Mouse (Mus musculus) limb, embryonic 15.5 days (tissue): ENCODE measurements around the gene Serinc3. TPM values are rescaled to one million over a fixed set of nuclear protein-coding genes. Genes with fewer than 3 reads are reported as not detected.

Experiments
- ATAC-seq: fragments of 200-750 bp; cut with Nextera tagmentation; 2 replicates; pipeline ENCODE4 v1.8.0; 2017; ENCODE audit warnings: low read depth, moderate TSS enrichment; ENCODE audit not compliant: insufficient number of reproducible peaks, low FRiP score, low TSS enrichment
- H3K27ac ChIP-seq: fragments of 300-500 bp; sonication (generic); 2 replicates; pipeline ENCODE4 v1.5.1; 2015; ENCODE audit warnings: moderate library complexity, mild to moderate bottlenecking, inconsistent platforms
- H3K27me3 ChIP-seq: fragments of 300-500 bp; sonication (generic); 2 replicates; pipeline ENCODE4 v1.6.1; 2015; ENCODE audit warnings: inconsistent platforms
- H3K36me3 ChIP-seq: fragments of 300-500 bp; sonication (generic); 2 replicates; pipeline ENCODE4 v1.6.1; 2015; ENCODE audit warnings: inconsistent platforms
- H3K4me1 ChIP-seq: fragments of 300-500 bp; sonication (generic); 2 replicates; pipeline ENCODE4 v1.6.1; 2015; ENCODE audit warnings: inconsistent platforms
- H3K4me2 ChIP-seq: fragments of 300-500 bp; sonication (generic); 2 replicates; pipeline ENCODE4 v1.6.1; 2015; ENCODE audit warnings: mild to moderate bottlenecking, inconsistent platforms
- H3K4me3 ChIP-seq: fragments of 300-500 bp; sonication (generic); 2 replicates; pipeline ENCODE4 v1.5.1; 2015; ENCODE audit warnings: mild to moderate bottlenecking, inconsistent platforms
- H3K9ac ChIP-seq: fragments of 300-500 bp; sonication (generic); 2 replicates; pipeline ENCODE4 v1.6.1; 2015; ENCODE audit warnings: inconsistent platforms
- H3K9me3 ChIP-seq: fragments of 300-500 bp; sonication (generic); 2 replicates; pipeline ENCODE4 v1.6.1; 2016; ENCODE audit warnings: inconsistent platforms
- WGBS: fragments of 180-500 bp; shearing (Covaris S2); methylation state at CpG from one replicate; pipeline ENCODE4 v1.1.7; 2015; 5-methylcytosine and 5-hydroxymethylcytosine counted together
- polyA plus RNA-seq: library from polyadenylated mRNA; unstranded; fragments of >200 nt; fragmentation: Nextera tagmentation; extraction: Ambion mirVana; gene quantifications from 2 replicates; pipeline ENCODE4 v1.2.1, GENCODE M21; 2015

The Serinc3 gene
- polyA plus RNA-seq, 1 experiment from 2014 or later: 40.3 TPM

DNA sequence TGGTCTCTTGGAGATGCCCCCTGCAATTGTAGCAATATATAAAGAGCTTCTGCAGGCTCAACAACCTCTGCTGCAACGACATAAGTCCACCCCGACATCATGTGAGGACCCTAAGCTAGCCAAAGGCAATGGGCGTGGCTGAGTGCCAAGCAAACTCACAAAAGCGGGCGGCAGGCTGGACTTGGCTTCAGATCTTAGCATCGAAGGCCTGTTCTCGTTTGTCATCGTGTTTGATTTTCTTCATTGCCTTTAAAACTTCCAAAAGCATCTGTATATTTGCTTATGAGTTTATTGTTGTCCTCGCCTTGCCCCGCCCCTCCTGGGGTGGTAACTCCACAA lies 60.9 kb downstream of the Serinc3 start:
- H3K4me1 ChIP-seq: no peaks in the 10 kb centered on the region; the same call in 1 of the 2 replicates
- H3K4me2 ChIP-seq: no peak overlapping the region
- H3K27ac ChIP-seq: no peak overlapping the region
- WGBS: 82% methylated on average over 10 of the region's 10 CpGs
- no peak for ATAC-seq
- H3K9ac ChIP-seq: no peak overlapping the region
- no peaks in the 10 kb centered on the region for H3K27me3 ChIP-seq
- H3K36me3 ChIP-seq: no peaks in the 10 kb centered on the region
- H3K4me3 ChIP-seq: no peak overlapping the region
- no peaks in the 10 kb centered on the region for H3K9me3 ChIP-seq

DNA sequence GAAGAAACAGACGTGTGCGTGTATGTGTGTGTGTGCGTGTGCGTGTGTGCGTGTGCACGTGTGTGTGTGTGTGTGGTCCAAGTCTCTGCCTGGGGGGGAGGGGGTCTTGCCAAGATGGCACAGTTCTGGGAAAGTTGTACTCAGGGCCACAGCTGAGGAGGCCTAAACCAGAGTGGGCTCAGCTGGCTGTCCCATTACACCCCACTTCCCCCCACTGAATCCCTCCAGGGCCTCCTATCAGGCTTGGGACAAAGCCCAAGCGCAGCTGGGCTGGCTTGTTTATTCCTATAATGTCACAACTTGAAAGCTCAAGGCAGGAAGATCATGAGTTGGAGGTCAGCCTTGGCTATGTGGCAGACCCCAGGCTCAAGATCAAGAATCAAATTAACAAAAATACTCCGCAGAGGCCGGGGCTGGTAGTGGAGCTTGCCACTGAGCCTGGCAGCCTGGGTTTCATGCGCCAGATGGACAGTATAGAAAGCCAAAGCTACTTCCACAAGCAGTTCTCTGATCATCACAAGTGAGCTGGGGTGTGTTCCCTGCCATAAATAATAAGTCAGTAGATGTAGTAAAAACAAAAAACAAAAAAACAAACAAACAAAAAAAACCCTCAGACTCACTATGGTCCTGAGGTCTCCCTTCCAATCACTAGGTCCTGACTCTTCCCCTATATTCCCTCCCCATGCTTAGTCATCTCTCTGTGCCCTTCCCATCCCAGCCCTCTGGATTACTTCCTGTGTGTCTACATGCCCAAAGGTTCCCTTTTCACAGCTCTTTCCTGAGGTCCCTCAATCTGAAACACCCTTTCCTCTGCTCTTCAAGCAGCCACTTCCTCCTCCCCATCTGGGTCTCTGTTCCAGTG lies 61.5 kb downstream of the Serinc3 start:
- Histone ChIP-seq H3K9ac (no peak overlapping the region), H3K4me1 (no peaks in the 10 kb centered on the region; the same call in 1 of the 2 replicates), H3K9me3 (no peaks in the 10 kb centered on the region), H3K4me2 (no peak overlapping the region), H3K36me3 (no peaks in the 10 kb centered on the region), H3K4me3 (no peak overlapping the region), H3K27me3 (no peaks in the 10 kb centered on the region), H3K27ac (no peak overlapping the region)
- ATAC-seq: no peak
- 88% methylated on average over 10 of the region's 10 CpGs for WGBS

DNA sequence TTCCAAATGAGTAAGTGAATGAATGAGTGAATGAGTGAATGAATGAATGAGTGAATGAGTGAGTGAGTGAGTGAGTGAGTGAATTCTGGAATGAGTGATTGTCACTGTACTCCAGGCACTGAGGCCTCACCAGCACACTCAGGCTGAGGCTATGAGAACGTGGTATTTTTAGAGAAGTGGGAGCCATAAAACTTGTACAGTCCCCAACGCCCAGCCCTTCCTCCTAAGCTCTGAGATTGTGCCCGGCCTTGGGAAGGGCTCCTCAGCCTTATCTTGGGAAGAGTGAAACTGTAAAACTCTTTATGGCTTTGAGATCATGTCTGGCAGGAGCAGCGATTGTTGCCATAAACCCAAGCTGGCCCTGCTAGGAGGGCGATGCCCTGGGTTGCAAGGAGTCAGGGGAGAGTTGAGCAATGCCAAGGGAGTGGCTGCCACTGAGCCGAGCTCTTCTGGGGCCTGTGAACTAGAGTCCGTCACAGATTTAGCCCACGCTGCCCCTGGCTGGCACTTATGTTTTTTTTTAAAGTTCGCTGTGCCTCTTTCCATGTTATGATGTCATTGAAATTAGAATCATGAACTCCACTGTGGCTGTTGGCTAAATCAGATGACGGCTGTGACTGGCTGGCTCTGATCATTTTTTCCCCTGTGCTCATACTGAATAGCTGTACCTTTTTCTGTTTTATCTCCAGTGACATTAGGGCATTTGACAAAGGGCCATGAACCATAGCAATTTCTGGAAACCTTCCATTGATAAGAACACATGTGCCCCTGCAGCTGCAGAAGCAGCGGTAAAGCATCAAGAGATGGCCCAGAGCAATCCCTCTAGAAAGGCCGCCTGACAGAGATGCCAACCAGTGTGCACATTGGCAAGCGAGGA lies 64.6 kb downstream of the Serinc3 start:
- H3K9me3 ChIP-seq: no peaks in the 10 kb centered on the region
- 0 out of 2 replicates have a peak, but pooled peaks cover 1% of the 10 kb centered on the region for H3K27me3 ChIP-seq
- H3K27ac ChIP-seq: 0 out of 2 replicates have a peak overlapping the region, but pooled peaks have one; percentile 30
- no peak overlapping the region for H3K9ac ChIP-seq
- H3K36me3 ChIP-seq: no peaks in the 10 kb centered on the region
- no peak overlapping the region for H3K4me3 ChIP-seq
- no peaks in the 10 kb centered on the region; the same call in 1 of the 2 replicates for H3K4me1 ChIP-seq
- WGBS: 62% methylated on average over 13 of the region's 13 CpGs
- ATAC-seq: 0 out of 2 replicates have a peak, but pooled peaks have one; percentile 72
- H3K4me2 ChIP-seq: no peak overlapping the region

DNA sequence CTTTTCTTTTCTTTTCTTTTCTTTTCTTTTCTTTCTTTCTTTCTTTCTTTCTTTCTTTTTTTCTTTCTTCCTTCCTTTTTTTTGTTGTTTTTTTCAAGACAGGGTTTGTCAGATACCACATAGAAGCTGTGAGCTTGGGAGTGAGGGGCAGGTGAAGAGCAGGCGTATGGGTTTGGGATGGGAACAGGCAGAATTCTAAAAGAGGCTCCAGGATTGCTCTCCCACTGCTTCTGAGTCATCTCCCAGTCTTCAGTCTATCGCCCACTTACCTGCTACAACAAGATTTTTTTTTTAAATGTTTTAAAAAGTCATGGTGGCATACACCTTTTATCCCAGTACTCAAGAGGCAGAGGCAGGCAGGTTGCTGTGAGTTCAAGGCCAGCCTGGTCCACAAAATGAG lies 66.9 kb downstream of the Serinc3 start:
- Histone ChIP-seq H3K9me3 (no peaks in the 10 kb centered on the region), H3K4me1 (no peaks in the 10 kb centered on the region; the same call in 1 of the 2 replicates), H3K36me3 (no peaks in the 10 kb centered on the region), H3K4me2 (no peak overlapping the region), H3K27ac (no peak overlapping the region), H3K4me3 (no peak overlapping the region), H3K9ac (no peak overlapping the region), H3K27me3 (0 out of 2 replicates have a peak, but pooled peaks cover 4% of the 10 kb centered on the region)
- WGBS: 83% methylated on average over 2 of the region's 2 CpGs
- ATAC-seq: no peak

DNA sequence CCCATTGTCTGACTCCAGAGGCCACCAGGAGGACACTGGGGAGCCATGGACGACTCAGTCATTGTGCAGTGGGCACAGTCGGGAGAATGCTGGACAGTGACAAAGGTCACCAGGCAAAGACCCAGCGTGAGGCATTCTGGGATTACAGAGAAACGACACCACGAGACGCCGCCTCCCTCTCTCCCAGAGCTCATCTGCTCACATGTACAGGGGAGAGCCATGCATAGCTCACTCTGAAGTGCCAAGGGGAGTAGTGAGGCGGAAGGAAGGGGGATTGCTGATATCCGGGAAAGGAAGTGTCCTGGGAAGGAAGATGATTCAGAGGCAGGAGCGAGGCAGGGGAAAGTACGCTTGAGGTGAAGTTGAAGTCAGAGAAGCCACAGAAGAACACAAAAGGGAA lies 69.7 kb downstream of the Serinc3 start:
- no peak overlapping the region for H3K4me3 ChIP-seq
- no peaks in the 10 kb centered on the region; the same call in 1 of the 2 replicates for H3K4me1 ChIP-seq
- H3K4me2 ChIP-seq: no peak overlapping the region
- WGBS: 59% methylated on average over 11 of the region's 11 CpGs
- H3K9me3 ChIP-seq: no peaks in the 10 kb centered on the region
- H3K9ac ChIP-seq: no peak overlapping the region
- H3K27me3 ChIP-seq: 0 out of 2 replicates have a peak, but pooled peaks cover 4% of the 10 kb centered on the region
- no peaks in the 10 kb centered on the region for H3K36me3 ChIP-seq
- H3K27ac ChIP-seq: no peak overlapping the region
- ATAC-seq: no peak

DNA sequence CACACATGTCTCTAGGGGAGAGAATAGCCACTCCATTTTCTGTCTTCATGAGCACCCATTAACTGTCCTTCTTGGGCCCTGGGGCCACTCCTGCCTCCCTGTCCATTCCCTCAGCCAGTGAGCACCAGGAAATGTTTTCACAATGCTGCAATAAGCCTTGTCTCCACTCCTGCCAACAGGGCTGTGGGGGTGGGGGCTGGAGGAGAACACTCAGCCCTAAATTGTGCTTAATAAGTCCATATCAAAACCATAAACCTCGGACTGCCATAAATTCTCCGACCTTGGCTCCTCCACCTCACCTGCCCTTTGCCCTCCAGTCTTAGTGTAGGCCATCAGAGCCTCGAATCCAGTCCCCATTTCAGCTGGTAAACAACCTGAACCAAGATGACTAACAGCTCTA lies 70.6 kb downstream of the Serinc3 start:
- Histone ChIP-seq H3K9ac (no peak overlapping the region), H3K27ac (no peak overlapping the region), H3K4me1 (no peaks in the 10 kb centered on the region), H3K4me2 (no peak overlapping the region), H3K36me3 (no peaks in the 10 kb centered on the region), H3K9me3 (no peaks in the 10 kb centered on the region), H3K4me3 (no peak overlapping the region), H3K27me3 (0 out of 2 replicates have a peak, but pooled peaks cover 4% of the 10 kb centered on the region)
- no peak for ATAC-seq
- WGBS: 73% methylated on average over 3 of the region's 3 CpGs

Other genes starting within 250 kb of the Serinc3 start
- 2.9 and 4.5 TPM in 2 replicates for gene Jph2, start 247.1 kb downstream of the Serinc3 start, polyA plus RNA-seq
- gene Oser1, start 220.4 kb downstream of the Serinc3 start, polyA plus RNA-seq: 93.6 and 94.0 TPM in 2 replicates
- gene Gdap1l1, start 206.7 kb downstream of the Serinc3 start, polyA plus RNA-seq: 0.20 and 0.22 TPM in 2 replicates
- gene Fitm2, start 172.5 kb downstream of the Serinc3 start, polyA plus RNA-seq: 12.5 and 14.6 TPM in 2 replicates
- 0.27 and 0.48 TPM in 2 replicates for gene R3hdml, start 152.8 kb downstream of the Serinc3 start, polyA plus RNA-seq
- gene Hnf4a, start 138.3 kb downstream of the Serinc3 start, polyA plus RNA-seq: 0.04 and 0.06 TPM in 2 replicates
- gene Ttpal, start 42.8 kb downstream of the Serinc3 start, polyA plus RNA-seq: 40.3 and 42.8 TPM in 2 replicates
- gene Pkig, start 13.3 kb upstream of the Serinc3 start, polyA plus RNA-seq: 119 and 151 TPM in 2 replicates
- 9.0 and 9.9 TPM in 2 replicates for gene Ada, start 105.1 kb upstream of the Serinc3 start, polyA plus RNA-seq
- gene Ccn5, start 175.7 kb upstream of the Serinc3 start, polyA plus RNA-seq: 1.1 TPM in 2 replicates
- not detected in 2 replicates for gene Kcnk15, start 208.5 kb upstream of the Serinc3 start, polyA plus RNA-seq